Mouse (Mus musculus) hindbrain, embryonic 10.5 days (tissue): ENCODE data around the gene Tcte3. TPM values are rescaled to one million over a fixed set of nuclear protein-coding genes. Genes with fewer than 3 reads are reported as not detected.

Experiments
- polyA plus RNA-seq: library from polyadenylated mRNA; unstranded; fragments of >200 nt; fragmentation: Nextera tagmentation; extraction: Ambion mirVana; gene quantifications from 2 replicates; pipeline ENCODE4 v1.2.1, GENCODE M21; 2016

Tcte3 gene
- polyA plus RNA-seq, 1 experiment from 2014 or later: 0.72 TPM

Other genes starting within 250 kb of the Tcte3 start
- 4.9 and 8.9 TPM in 2 replicates for gene Wdr27, start 98.3 kb downstream of the Tcte3 start, polyA plus RNA-seq
- 28.1 TPM in 2 replicates for gene 1600012H06Rik, start 98.3 kb downstream of the Tcte3 start, polyA plus RNA-seq
- 24.5 and 32.5 TPM in 2 replicates for gene Phf10, start 80.2 kb downstream of the Tcte3 start, polyA plus RNA-seq
- gene 9030025P20Rik, start 63.0 kb downstream of the Tcte3 start, polyA plus RNA-seq: 10.7 and 11.1 TPM in 2 replicates
- gene Gm3417, start 62.7 kb downstream of the Tcte3 start, polyA plus RNA-seq: 1.8 TPM in 1 of 2 replicates, not detected in the other
- 10.1 and 12.6 TPM in 2 replicates for gene Gm3435, start 31.3 kb downstream of the Tcte3 start, polyA plus RNA-seq
- gene Ermard, start 280 bp downstream of the Tcte3 start, polyA plus RNA-seq: 89.6 and 92.5 TPM in 2 replicates
- gene Gm3448, start within 50 bp of the Tcte3 start, polyA plus RNA-seq: 4.1 and 4.4 TPM in 2 replicates